Mouse (Mus musculus): ENCODE results near the gene Wnt16. TPM values are rescaled to one million over a fixed set of nuclear protein-coding genes. Genes with fewer than 3 reads are reported as not detected.

The Wnt16 gene
- polyA plus RNA-seq, 1 experiment from 2014 or later, result 0.18 TPM

DNA sequence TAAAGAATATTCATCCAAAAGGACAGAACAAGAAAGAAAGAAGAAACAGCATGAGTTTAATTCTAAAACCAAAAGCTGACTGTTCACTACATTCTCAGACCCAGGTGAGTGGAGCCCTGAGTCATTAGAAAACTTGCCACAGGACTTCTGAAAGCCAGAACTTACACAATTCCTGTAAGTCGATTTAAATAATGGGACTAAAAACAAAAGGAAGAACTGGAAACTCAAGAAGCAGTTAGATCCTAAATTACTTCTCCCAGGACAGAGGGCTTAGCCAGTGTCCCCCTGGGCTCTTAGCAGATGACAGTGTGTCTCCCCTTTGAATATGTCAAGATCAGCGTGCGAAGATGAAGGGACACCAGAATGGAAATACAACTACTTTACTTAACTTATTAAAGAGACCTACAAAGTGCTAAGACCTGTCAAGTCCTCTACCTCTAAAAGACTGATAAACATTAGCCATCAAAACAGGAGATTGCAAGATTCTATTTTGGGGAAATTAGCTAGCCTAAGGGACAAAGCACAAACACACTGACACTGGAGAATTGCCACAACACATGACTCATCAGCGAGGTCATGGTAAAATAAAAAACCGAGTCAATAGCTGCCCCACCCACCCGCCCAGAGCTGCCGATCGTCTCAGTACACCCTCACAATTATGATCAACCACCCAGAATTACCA, 18.0 kb upstream of the Wnt16 start:
- Histone ChIP-seq H3K27ac (ENCODE audit: low read length) (no peak overlapping the region), H3K9ac (replicated peaks; ENCODE audit: low read depth, low read length) (no peak overlapping the region), H3K4me2 (ENCODE audit: low read length) (no peak overlapping the region), H3K4me1 (replicated peaks; ENCODE audit: control insufficient read depth, insufficient read depth, low read length) (no peaks in the 10 kb centered on the region), H3K9me3 (ENCODE audit: control insufficient read depth, low read length) (no peaks in the 10 kb centered on the region), H3K27me3 (replicated peaks; ENCODE audit: control insufficient read depth, insufficient read depth, low read length) (no peaks in the 10 kb centered on the region), H3K4me3 (replicated peaks; ENCODE audit: low read length) (no peak overlapping the region), H3K36me3 (ENCODE audit: control insufficient read depth, insufficient read depth) (no peaks in the 10 kb centered on the region)
- ATAC-seq, result no peak
- WGBS, result 59% methylated on average over 8 of the region's 8 CpGs

DNA sequence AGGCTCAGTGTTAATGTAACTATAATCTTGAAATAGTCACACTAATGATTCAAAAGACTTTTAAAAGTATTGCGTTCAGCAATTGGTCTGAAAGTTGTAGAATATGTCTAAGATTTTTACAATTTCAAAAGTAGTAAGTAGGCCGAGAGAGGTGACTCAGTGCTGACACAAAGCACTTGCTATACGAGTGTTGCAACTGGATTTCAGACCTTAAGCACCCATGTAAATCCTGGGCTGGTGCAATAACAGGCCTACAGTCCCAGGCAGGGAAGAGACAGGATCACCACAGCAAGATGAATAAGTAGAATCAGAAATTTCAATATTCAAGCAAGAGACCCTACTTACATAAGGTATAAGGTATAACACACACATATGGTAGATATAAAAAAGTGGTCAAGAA, 10.1 kb upstream of the Wnt16 start:
- no peaks in the 10 kb centered on the region for H3K36me3 ChIP-seq (ENCODE audit: control insufficient read depth, insufficient read depth)
- H3K27ac ChIP-seq (ENCODE audit: low read length), result no peak overlapping the region
- 91% methylated on average over 3 of the region's 3 CpGs for WGBS
- H3K4me2 ChIP-seq (ENCODE audit: low read length), result no peak overlapping the region
- H3K4me3 ChIP-seq (replicated peaks; ENCODE audit: low read length), result no peak overlapping the region
- ATAC-seq, result no peak
- no peak overlapping the region for H3K9ac ChIP-seq (replicated peaks; ENCODE audit: low read depth, low read length)
- peaks cover 4% of the 10 kb centered on the region for H3K4me1 ChIP-seq (replicated peaks; ENCODE audit: control insufficient read depth, insufficient read depth, low read length)
- H3K9me3 ChIP-seq (ENCODE audit: control insufficient read depth, low read length), result no peaks in the 10 kb centered on the region
- no peaks in the 10 kb centered on the region for H3K27me3 ChIP-seq (replicated peaks; ENCODE audit: control insufficient read depth, insufficient read depth, low read length)

DNA sequence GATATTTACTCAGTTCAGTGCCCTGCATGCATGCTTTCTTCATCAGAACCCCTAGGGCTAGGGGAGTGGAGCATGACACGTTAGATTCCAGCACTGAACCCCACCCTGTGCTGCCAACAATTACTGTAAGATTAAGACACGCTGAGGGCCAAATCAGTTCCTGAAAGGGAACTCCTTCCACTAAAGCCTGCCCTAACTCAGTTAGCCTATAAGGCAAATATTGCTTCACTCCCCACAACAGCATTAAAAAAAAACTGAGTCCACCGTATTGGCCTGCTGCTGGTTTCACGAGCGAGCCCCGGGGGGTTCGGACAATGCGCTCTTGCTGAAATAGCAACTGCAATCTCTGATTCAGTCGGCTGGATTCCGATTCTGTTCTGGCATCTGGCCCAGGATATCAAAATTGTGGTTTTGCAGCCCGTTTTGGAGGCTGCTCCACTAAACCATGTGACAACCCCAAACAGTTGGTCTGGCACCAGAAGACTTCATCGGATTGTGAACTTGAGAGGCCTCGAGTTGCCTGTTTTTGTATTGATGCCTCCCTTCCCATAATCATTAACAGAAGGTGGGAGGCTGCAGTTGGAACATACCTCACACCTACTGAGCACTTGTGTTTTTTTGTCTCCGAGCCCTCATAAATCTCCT, 7.7 kb upstream of the Wnt16 start:
- Histone ChIP-seq H3K4me1 (replicated peaks; ENCODE audit: control insufficient read depth, insufficient read depth, low read length) (peaks cover 4% of the 10 kb centered on the region), H3K9me3 (ENCODE audit: control insufficient read depth, low read length) (no peaks in the 10 kb centered on the region), H3K27me3 (replicated peaks; ENCODE audit: control insufficient read depth, insufficient read depth, low read length) (no peaks in the 10 kb centered on the region), H3K4me3 (replicated peaks; ENCODE audit: low read length) (no peak overlapping the region), H3K36me3 (ENCODE audit: control insufficient read depth, insufficient read depth) (no peaks in the 10 kb centered on the region), H3K27ac (ENCODE audit: low read length) (no peak overlapping the region), H3K4me2 (ENCODE audit: low read length) (no peak overlapping the region), H3K9ac (replicated peaks; ENCODE audit: low read depth, low read length) (no peak overlapping the region)
- WGBS, result 45% methylated on average over 14 of the region's 14 CpGs
- peak; percentile 65 for ATAC-seq

DNA sequence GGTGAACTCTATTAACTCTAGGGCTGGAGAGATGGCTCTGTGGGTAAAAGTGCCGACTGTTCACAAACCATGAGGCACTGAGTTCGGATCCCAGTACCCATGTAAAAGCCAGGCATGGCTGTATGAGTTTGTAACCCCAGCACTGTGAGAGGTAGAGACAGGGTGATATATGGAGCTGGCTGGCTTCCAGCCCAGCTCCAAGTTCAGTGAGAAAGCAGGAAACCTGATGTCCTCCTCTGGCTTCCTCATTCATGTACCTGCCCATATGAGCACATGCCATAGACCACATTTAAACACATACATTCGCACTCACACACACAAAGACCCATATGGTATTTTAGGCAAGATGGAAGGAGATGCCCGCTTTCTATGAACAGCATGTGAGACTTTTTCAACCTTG, 5.6 kb upstream of the Wnt16 start:
- peaks cover 4% of the 10 kb centered on the region for H3K4me1 ChIP-seq (replicated peaks; ENCODE audit: control insufficient read depth, insufficient read depth, low read length)
- no peak overlapping the region for H3K27ac ChIP-seq (ENCODE audit: low read length)
- no peak overlapping the region for H3K4me3 ChIP-seq (replicated peaks; ENCODE audit: low read length)
- 91% methylated on average over 4 of the region's 4 CpGs for WGBS
- H3K4me2 ChIP-seq (ENCODE audit: low read length), result no peak overlapping the region
- ATAC-seq, result no peak
- H3K9me3 ChIP-seq (ENCODE audit: control insufficient read depth, low read length), result no peaks in the 10 kb centered on the region
- H3K9ac ChIP-seq (replicated peaks; ENCODE audit: low read depth, low read length), result no peak overlapping the region
- no peaks in the 10 kb centered on the region for H3K36me3 ChIP-seq (ENCODE audit: control insufficient read depth, insufficient read depth)
- no peaks in the 10 kb centered on the region for H3K27me3 ChIP-seq (replicated peaks; ENCODE audit: control insufficient read depth, insufficient read depth, low read length)

DNA sequence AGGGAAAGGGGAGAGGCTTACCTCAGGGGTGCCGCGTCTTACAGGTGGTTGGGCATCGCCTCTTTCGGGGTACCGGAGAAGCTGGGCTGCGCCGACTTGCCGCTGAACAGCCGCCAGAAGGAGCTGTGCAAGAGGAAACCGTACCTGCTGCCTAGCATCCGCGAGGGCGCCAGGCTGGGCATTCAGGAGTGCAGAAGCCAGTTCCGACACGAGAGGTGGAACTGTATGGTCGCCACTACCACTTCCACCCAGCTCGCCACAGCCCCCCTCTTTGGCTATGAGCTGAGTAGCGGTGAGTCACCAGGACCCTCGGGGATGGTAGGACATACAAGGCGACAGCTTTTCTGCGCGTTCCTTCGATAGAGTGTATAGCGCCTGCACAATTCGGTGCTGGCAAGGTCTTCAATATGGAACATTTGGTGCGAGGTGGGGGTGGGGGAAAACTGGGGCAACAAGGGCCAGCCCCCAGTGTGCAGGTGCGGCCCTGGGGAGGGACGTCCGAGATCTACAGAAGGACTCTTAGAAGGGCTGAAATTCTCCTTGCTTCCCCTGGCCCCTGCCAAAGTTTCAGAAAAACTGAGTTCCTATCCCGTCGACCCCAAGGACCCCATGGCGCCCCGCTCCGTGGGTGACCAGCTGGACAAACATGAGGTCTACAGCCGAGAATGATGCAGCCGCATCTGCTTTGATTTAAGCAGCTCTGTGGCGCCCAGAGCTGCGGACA, 872 bp downstream of the Wnt16 start:
- Histone ChIP-seq H3K27me3 (replicated peaks; ENCODE audit: control insufficient read depth, insufficient read depth, low read length) (peaks cover 14% of the 10 kb centered on the region), H3K36me3 (ENCODE audit: control insufficient read depth, insufficient read depth) (no peaks in the 10 kb centered on the region), H3K9ac (replicated peaks; ENCODE audit: low read depth, low read length) (peak overlapping the region; percentile 44), H3K4me3 (replicated peaks; ENCODE audit: low read length) (peak overlapping the region; percentile 48), H3K4me1 (replicated peaks; ENCODE audit: control insufficient read depth, insufficient read depth, low read length) (peaks cover 22% of the 10 kb centered on the region), H3K9me3 (ENCODE audit: control insufficient read depth, low read length) (no peaks in the 10 kb centered on the region), H3K27ac (ENCODE audit: low read length) (no peak overlapping the region), H3K4me2 (ENCODE audit: low read length) (peak overlapping the region; percentile 85)
- peak; percentile 78 for ATAC-seq
- WGBS, result under 1% methylated on average over 38 of the region's 38 CpGs

DNA sequence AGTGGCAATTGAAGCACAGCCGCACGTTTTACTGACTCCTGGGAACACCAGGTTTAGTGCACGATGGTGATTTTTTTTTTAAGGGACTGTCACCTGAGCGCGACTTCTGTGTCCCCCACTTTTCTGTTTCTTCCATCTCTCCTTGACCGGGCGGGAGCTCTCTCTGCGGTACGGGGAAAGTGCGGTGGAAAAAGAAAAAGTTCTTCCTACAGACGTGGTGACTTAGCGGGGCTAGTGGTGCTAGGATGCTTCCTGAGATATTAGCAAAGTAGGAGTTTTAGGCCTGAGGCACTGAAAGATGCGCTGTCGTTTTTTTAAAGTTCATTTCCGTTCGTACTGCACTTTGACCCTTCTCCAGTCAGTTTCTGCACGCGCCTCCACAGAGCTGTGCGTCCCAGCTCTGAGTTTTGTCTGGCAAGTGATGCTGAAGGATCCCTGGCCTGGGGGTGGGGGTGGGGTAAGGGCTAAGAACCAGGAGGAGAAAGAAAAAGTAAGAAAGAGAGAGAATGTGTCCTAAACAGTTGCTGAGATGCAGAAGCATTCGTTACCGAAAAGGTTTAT, 1.5 kb downstream of the Wnt16 start:
- no peak overlapping the region for H3K27ac ChIP-seq (ENCODE audit: low read length)
- H3K36me3 ChIP-seq (ENCODE audit: control insufficient read depth, insufficient read depth), result no peaks in the 10 kb centered on the region
- peak overlapping the region; percentile 85 for H3K4me2 ChIP-seq (ENCODE audit: low read length)
- no peak for ATAC-seq
- H3K4me3 ChIP-seq (replicated peaks; ENCODE audit: low read length), result peak overlapping the region; percentile 48
- no peaks in the 10 kb centered on the region for H3K9me3 ChIP-seq (ENCODE audit: control insufficient read depth, low read length)
- H3K9ac ChIP-seq (replicated peaks; ENCODE audit: low read depth, low read length), result no peak overlapping the region
- H3K27me3 ChIP-seq (replicated peaks; ENCODE audit: control insufficient read depth, insufficient read depth, low read length), result peaks cover 14% of the 10 kb centered on the region
- WGBS, result 2% methylated on average over 21 of the region's 21 CpGs
- peaks cover 22% of the 10 kb centered on the region for H3K4me1 ChIP-seq (replicated peaks; ENCODE audit: control insufficient read depth, insufficient read depth, low read length)

DNA sequence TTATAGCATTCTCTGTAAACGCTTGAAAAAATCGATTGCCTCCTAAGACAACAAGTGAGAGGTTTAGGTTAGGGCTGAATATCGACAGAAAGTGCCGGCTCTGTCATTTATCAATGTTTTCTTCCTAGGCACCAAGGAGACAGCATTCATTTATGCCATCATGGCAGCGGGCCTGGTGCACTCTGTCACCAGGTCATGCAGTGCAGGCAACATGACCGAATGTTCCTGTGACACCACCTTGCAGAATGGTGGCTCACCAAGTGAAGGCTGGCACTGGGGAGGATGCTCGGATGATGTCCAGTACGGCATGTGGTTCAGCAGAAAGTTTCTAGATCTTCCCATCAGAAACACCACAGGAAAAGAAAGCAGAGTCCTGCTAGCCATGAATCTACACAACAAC, 2.8 kb downstream of the Wnt16 start:
- Histone ChIP-seq H3K4me1 (replicated peaks; ENCODE audit: control insufficient read depth, insufficient read depth, low read length) (peaks cover 22% of the 10 kb centered on the region), H3K27me3 (replicated peaks; ENCODE audit: control insufficient read depth, insufficient read depth, low read length) (peaks cover 14% of the 10 kb centered on the region), H3K4me3 (replicated peaks; ENCODE audit: low read length) (no peak overlapping the region), H3K4me2 (ENCODE audit: low read length) (no peak overlapping the region), H3K27ac (ENCODE audit: low read length) (no peak overlapping the region), H3K9ac (replicated peaks; ENCODE audit: low read depth, low read length) (no peak overlapping the region), H3K9me3 (ENCODE audit: control insufficient read depth, low read length) (no peaks in the 10 kb centered on the region), H3K36me3 (ENCODE audit: control insufficient read depth, insufficient read depth) (no peaks in the 10 kb centered on the region)
- ATAC-seq, result no peak
- 81% methylated on average over 8 of the region's 8 CpGs for WGBS

DNA sequence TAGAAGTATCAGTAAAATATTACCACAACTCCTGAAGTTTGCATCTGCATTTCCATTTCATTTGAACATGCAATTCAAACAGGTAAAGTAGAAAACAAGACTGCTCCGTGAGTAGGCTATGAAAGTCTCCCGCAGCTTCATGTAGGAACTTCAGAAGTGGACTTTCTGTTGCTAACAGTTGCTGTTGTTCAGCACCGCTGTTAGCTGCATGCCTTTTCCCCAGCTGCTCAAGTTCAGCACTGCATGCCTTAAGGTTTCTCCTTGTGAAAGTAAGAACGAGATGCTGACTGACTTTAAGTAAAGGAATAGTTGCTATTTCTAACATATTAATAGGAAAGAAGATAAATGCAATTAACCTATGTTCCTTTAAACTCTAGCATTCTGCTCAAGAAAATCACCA, 4.0 kb downstream of the Wnt16 start:
- H3K36me3 ChIP-seq (ENCODE audit: control insufficient read depth, insufficient read depth), result no peaks in the 10 kb centered on the region
- H3K4me1 ChIP-seq (replicated peaks; ENCODE audit: control insufficient read depth, insufficient read depth, low read length), result peaks cover 22% of the 10 kb centered on the region
- no peak overlapping the region for H3K27ac ChIP-seq (ENCODE audit: low read length)
- H3K9me3 ChIP-seq (ENCODE audit: control insufficient read depth, low read length), result no peaks in the 10 kb centered on the region
- no peak for ATAC-seq
- peaks cover 14% of the 10 kb centered on the region for H3K27me3 ChIP-seq (replicated peaks; ENCODE audit: control insufficient read depth, insufficient read depth, low read length)
- H3K4me2 ChIP-seq (ENCODE audit: low read length), result no peak overlapping the region
- 44% methylated on average over 4 of the region's 4 CpGs for WGBS
- H3K4me3 ChIP-seq (replicated peaks; ENCODE audit: low read length), result no peak overlapping the region
- H3K9ac ChIP-seq (replicated peaks; ENCODE audit: low read depth, low read length), result no peak overlapping the region

DNA sequence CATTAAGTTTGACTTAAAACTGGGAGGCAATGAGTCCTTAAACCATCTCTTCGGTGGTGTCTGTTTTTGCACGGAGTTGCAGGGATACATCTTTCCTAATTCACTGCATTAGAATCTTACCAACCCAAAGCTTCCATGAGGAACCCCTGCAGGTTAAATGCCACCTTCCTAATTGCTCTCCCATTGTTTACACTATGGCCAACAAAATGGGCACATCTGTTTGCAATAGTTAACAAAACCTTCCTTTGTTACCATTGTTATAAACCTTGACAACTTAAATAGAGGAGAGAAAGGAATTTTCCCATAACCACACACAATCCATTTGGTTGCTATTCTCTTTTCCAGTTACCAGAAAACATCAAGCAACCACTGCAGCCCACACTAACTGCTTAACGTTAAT, 5.9 kb downstream of the Wnt16 start:
- no peaks in the 10 kb centered on the region for H3K36me3 ChIP-seq (ENCODE audit: control insufficient read depth, insufficient read depth)
- H3K27me3 ChIP-seq (replicated peaks; ENCODE audit: control insufficient read depth, insufficient read depth, low read length), result peaks cover 14% of the 10 kb centered on the region
- no peak overlapping the region for H3K4me3 ChIP-seq (replicated peaks; ENCODE audit: low read length)
- H3K27ac ChIP-seq (ENCODE audit: low read length), result no peak overlapping the region
- no peak for ATAC-seq
- 18% methylated on average over 3 of the region's 3 CpGs for WGBS
- H3K9me3 ChIP-seq (ENCODE audit: control insufficient read depth, low read length), result no peaks in the 10 kb centered on the region
- no peak overlapping the region for H3K9ac ChIP-seq (replicated peaks; ENCODE audit: low read depth, low read length)
- H3K4me1 ChIP-seq (replicated peaks; ENCODE audit: control insufficient read depth, insufficient read depth, low read length), result peaks cover 9% of the 10 kb centered on the region
- H3K4me2 ChIP-seq (ENCODE audit: low read length), result no peak overlapping the region
